Mouse (Mus musculus): Measurements from ENCODE around the gene Usp48.

- TF ChIP-seq CTCF (IDR thresholded peaks at IDR 0.05; ENCODE audit: low read depth) (0 out of 2 replicates have a peak, but pooled peaks have one; percentile 12), EP300 (IDR thresholded peaks at IDR 0.05; ENCODE audit: low read depth) (no peak)
These were observed 1.1 kb downstream of the Usp48 start for GRCm38 (mm10) chr4:137594496-137595270.

Data from liver, postnatal 0 days (tissue).